Mouse (Mus musculus): ENCODE measurements at regions not wholly inside any gene's neighbourhood (a gene's known extent, or its start where the extent isn't known, plus 50 kb on each side); places are given as distances from the start of the nearest gene placed in this dataset.
A peak's percentile ranks its signal among the peaks of the same experiment; 100 is the strongest.

GRCm38 (mm10) chr2:124718985-124719384 lies 348.9 kb upstream of the Slc24a5 start:
- no peak for DNase-seq (ENCODE audit: low spot score in 2 of 2)

- DNase-seq (ENCODE audit: low spot score in 2 of 2) = no peak
Observed at GRCm38 (mm10) chr2:124719820-124720478, 348.0 kb upstream of the Slc24a5 start.

- peak; percentile 16 to 25 for DNase-seq (ENCODE audit: low spot score in 2 of 2)
Observed at GRCm38 (mm10) chr2:124720593-124721445, 347.1 kb upstream of the Slc24a5 start.

GRCm38 (mm10) chr2:124724171-124724570 lies 343.8 kb upstream of the Slc24a5 start:
- DNase-seq (ENCODE audit: low spot score in 2 of 2) = peak in 1 of 2 experiments; percentile 15

GRCm38 (mm10) chr2:124724827-124725480 lies 343.0 kb upstream of the Slc24a5 start:
- DNase-seq (ENCODE audit: low spot score in 2 of 2) = no peak

- no peak for DNase-seq (ENCODE audit: low spot score in 2 of 2)
Observed at GRCm38 (mm10) chr2:124727979-124728378, 339.9 kb upstream of the Slc24a5 start.

GRCm38 (mm10) chr2:124732593-124732992 lies 335.3 kb upstream of the Slc24a5 start:
- DNase-seq (ENCODE audit: low spot score in 2 of 2) = no peak

- DNase-seq (ENCODE audit: low spot score in 2 of 2) = no peak
Observed at GRCm38 (mm10) chr2:124740848-124741247, 327.1 kb upstream of the Slc24a5 start.

GRCm38 (mm10) chr2:124742964-124743363 lies 325.0 kb upstream of the Slc24a5 start:
- no peak for DNase-seq (ENCODE audit: low spot score in 2 of 2)

- DNase-seq (ENCODE audit: low spot score in 2 of 2) = no peak
Observed at GRCm38 (mm10) chr2:124745045-124745444, 322.9 kb upstream of the Slc24a5 start.

GRCm38 (mm10) chr2:124747119-124747518 lies 320.8 kb upstream of the Slc24a5 start:
- no peak for DNase-seq (ENCODE audit: low spot score in 2 of 2)

GRCm38 (mm10) chr2:124747627-124748026 lies 320.3 kb upstream of the Slc24a5 start:
- peak; percentile 31 to 37 for DNase-seq (ENCODE audit: low spot score in 2 of 2)

GRCm38 (mm10) chr2:124751832-124752231 lies 316.1 kb upstream of the Slc24a5 start:
- no peak for DNase-seq (ENCODE audit: low spot score in 2 of 2)

- no peak for DNase-seq (ENCODE audit: low spot score in 2 of 2)
Observed at GRCm38 (mm10) chr2:124753717-124754116, 314.2 kb upstream of the Slc24a5 start.

- no peak for DNase-seq (ENCODE audit: low spot score in 2 of 2)
Observed at GRCm38 (mm10) chr2:124755244-124755643, 312.7 kb upstream of the Slc24a5 start.

GRCm38 (mm10) chr2:124758992-124759391 lies 308.9 kb upstream of the Slc24a5 start:
- no peak for DNase-seq (ENCODE audit: low spot score in 2 of 2)

GRCm38 (mm10) chr2:124763650-124764049 lies 304.3 kb upstream of the Slc24a5 start:
- no peak for DNase-seq (ENCODE audit: low spot score in 2 of 2)

GRCm38 (mm10) chr2:124764186-124764910 lies 303.6 kb upstream of the Slc24a5 start:
- DNase-seq (ENCODE audit: low spot score in 2 of 2) = no peak

- no peak for DNase-seq (ENCODE audit: low spot score in 2 of 2)
Observed at GRCm38 (mm10) chr2:124769267-124769967, 298.5 kb upstream of the Slc24a5 start.

GRCm38 (mm10) chr2:124770028-124770427 lies 297.9 kb upstream of the Slc24a5 start:
- no peak for DNase-seq (ENCODE audit: low spot score in 2 of 2)

- no peak for DNase-seq (ENCODE audit: low spot score in 2 of 2)
Observed at GRCm38 (mm10) chr2:124772055-124772708, 295.7 kb upstream of the Slc24a5 start.
